7 mouse cellular contexts compared by ENCODE assay signal in the genomic region with DNA sequence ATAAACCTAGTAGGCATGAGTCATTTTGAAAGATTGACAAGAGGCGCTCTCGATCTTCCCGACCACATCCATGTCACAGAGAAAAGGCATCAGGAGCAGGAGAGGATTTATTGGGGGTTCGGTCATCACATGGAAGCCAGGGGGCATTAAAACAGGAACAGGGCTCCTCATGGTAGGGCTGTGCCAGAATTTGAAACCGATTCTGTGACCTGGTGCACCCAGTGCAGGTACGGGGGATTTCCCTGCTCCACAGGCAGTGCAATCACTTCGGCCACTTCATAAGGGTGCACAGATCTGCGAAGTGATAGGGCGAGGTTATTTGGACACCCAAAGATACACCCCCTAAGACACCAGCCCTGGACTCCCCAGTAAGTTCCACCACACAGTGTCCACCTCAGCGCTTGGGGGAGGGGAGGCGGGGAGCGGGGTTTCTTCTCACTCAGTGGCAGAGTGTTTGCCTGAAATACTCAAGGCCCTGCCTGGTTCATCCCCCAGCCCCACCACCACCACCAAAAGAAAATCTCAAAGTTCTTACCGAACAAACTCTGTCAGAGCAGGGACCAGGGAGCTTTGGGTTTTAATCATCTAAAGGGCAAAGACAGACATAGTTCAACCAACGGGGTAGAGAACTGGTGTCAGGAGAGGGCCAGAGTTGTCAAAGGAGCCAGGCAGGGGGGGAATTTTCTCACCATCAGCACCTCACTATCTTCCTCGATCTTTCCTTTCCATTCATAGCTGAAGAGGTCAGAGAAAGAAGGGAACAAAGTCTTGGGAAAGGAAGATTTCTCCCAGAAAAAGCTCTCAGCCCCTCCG. TPM values are rescaled to one million over a fixed set of nuclear protein-coding genes. Genes with fewer than 3 reads are reported as not detected.
A peak's percentile ranks its signal among the peaks of the same experiment; 100 is the strongest.
DNase-seq lines count a peak whose midpoint lies in the region; ATAC-seq and TF ChIP-seq lines count a peak whose summit lies in the region.

No protein-coding gene starts in this region.

- H3K4me1 ChIP-seq in lung, embryonic 16.5 days (replicated peaks; ENCODE audit: control insufficient read depth, insufficient read depth, low read length): peaks cover 29% of the 10 kb centered on the region
- peaks cover 19% of the 10 kb centered on the region for H3K4me1 ChIP-seq in forebrain, embryonic 11.5 days (replicated peaks; ENCODE audit: control insufficient read depth, insufficient read depth, low read length)
- H3K4me1 ChIP-seq in olfactory bulb, adult 2 months (ENCODE audit: control insufficient read depth, insufficient read depth, low read length): peaks cover 29% of the 10 kb centered on the region

- H3K4me2 ChIP-seq in lung, embryonic 16.5 days (ENCODE audit: low read depth, low read length): peak overlapping the region; percentile 74
- H3K4me2 ChIP-seq in forebrain, embryonic 11.5 days (ENCODE audit: low read depth, low read length, severe bottlenecking): peak overlapping the region; percentile 94

- no peaks in the 10 kb centered on the region for H3K9me3 ChIP-seq in lung, embryonic 16.5 days (ENCODE audit: control insufficient read depth, low read length)
- H3K9me3 ChIP-seq in forebrain, embryonic 11.5 days (ENCODE audit: control insufficient read depth, low read length): no peaks in the 10 kb centered on the region

- H3K27ac ChIP-seq in lung, embryonic 16.5 days (ENCODE audit: low read length): no peak overlapping the region
- H3K27ac ChIP-seq in forebrain, embryonic 11.5 days (ENCODE audit: low read depth, low read length): no peak overlapping the region
- no peak overlapping the region for H3K27ac ChIP-seq in olfactory bulb, adult 2 months (ENCODE audit: insufficient read depth, low read depth, low read length)

- no peak for TF ChIP-seq POLR2A in olfactory bulb, adult 2 months (IDR thresholded peaks at IDR 0.05; ENCODE audit: insufficient read depth, low read depth, low read length)

- no peak for ATAC-seq in lung, embryonic 16.5 days (ENCODE audit: low read depth)
- no peak for ATAC-seq in forebrain, embryonic 11.5 days (replicated peaks; ENCODE audit: low FRiP score)

- WGBS in lung, embryonic 16.5 days: 33% methylated on average over 16 of the region's 16 CpGs
- WGBS in forebrain, embryonic 11.5 days: 63% methylated on average over 16 of the region's 16 CpGs
- WGBS in olfactory bulb, adult 2 months: 61% methylated on average over 16 of the region's 16 CpGs

- H3K4me3 ChIP-seq in lung, embryonic 16.5 days (ENCODE audit: low read length): peak overlapping the region; percentile 75
- peak overlapping the region; percentile 62 for H3K4me3 ChIP-seq in forebrain, embryonic 11.5 days (ENCODE audit: low read depth, low read length)
- H3K4me3 ChIP-seq in olfactory bulb, adult 2 months (ENCODE audit: insufficient read depth, low read depth, low read length): peak overlapping the region; percentile 93

- no peak for TF ChIP-seq CTCF in olfactory bulb, adult 2 months (IDR thresholded peaks at IDR 0.05; ENCODE audit: insufficient read depth, low read depth, low read length)

- DNase-seq in lung, postnatal 25 days (ENCODE audit: low spot score): no peak
- no peak for DNase-seq in forebrain, embryonic 11.5 days (ENCODE audit: low spot score)
- peak; percentile 6 for DNase-seq in kidney, postnatal 10 days
- DNase-seq in urinary bladder, postnatal 25 days (ENCODE audit: low spot score): no peak
- DNase-seq in thymus, postnatal 14 days: no peak

- H3K9ac ChIP-seq in lung, embryonic 16.5 days (ENCODE audit: low read length): peak overlapping the region; percentile 79
- H3K9ac ChIP-seq in forebrain, embryonic 11.5 days (ENCODE audit: low read length): peak overlapping the region; percentile 77

- H3K27me3 ChIP-seq in lung, embryonic 16.5 days (ENCODE audit: control insufficient read depth, insufficient read depth, low read depth, low read length): no peaks in the 10 kb centered on the region
- no peaks in the 10 kb centered on the region for H3K27me3 ChIP-seq in forebrain, embryonic 11.5 days (ENCODE audit: control insufficient read depth, insufficient read depth, low read length)

- peaks cover 3% of the 10 kb centered on the region for H3K36me3 ChIP-seq in lung, embryonic 16.5 days (ENCODE audit: control insufficient read depth, insufficient read depth, low read length)
- no peaks in the 10 kb centered on the region; the same call in 1 of the 2 replicates for H3K36me3 ChIP-seq in forebrain, embryonic 11.5 days (ENCODE audit: control insufficient read depth, insufficient read depth, low read length)

RNA-seq across cellular contexts. Expression of a gene that starts 1.3 kb away (rescaled TPM):
- polyA plus RNA-seq in lung, embryonic 16.5 days (2015; fragmentation: Nextera tagmentation; extraction: Ambion mirVana): 194 and 199 TPM in 2 replicates
- polyA plus RNA-seq in forebrain, embryonic 11.5 days (2014; fragmentation: Nextera tagmentation; extraction: Ambion mirVana): 141 and 154 TPM in 2 replicates
- polyA plus RNA-seq in olfactory bulb, adult 2 months (2012; ENCODE audit: insufficient read depth, insufficient read length, low replicate concordance, missing spikeins): not detected in 2 replicates

RNA-seq across cellular contexts. Expression of a gene that starts 3.0 kb away (rescaled TPM):
- polyA plus RNA-seq in lung, embryonic 16.5 days (2015; fragmentation: Nextera tagmentation; extraction: Ambion mirVana): 0.90 and 1.9 TPM in 2 replicates
- 3.2 and 4.2 TPM in 2 replicates for polyA plus RNA-seq in forebrain, embryonic 11.5 days (2014; fragmentation: Nextera tagmentation; extraction: Ambion mirVana)
- 50.4 and 503 TPM in 2 replicates for polyA plus RNA-seq in olfactory bulb, adult 2 months (2012; ENCODE audit: insufficient read depth, insufficient read length, low replicate concordance, missing spikeins)

RNA-seq across cellular contexts. Expression of a gene that starts 5.2 kb away (rescaled TPM):
- polyA plus RNA-seq in lung, embryonic 16.5 days (2015; fragmentation: Nextera tagmentation; extraction: Ambion mirVana): 9.7 and 10.0 TPM in 2 replicates
- polyA plus RNA-seq in forebrain, embryonic 11.5 days (2014; fragmentation: Nextera tagmentation; extraction: Ambion mirVana): 4.5 and 4.9 TPM in 2 replicates
- polyA plus RNA-seq in olfactory bulb, adult 2 months (2012; ENCODE audit: insufficient read depth, insufficient read length, low replicate concordance, missing spikeins): not detected in 2 replicates

RNA-seq across cellular contexts. Expression of a gene that starts 21.2 kb away (rescaled TPM):
- polyA plus RNA-seq in lung, embryonic 16.5 days (2015; fragmentation: Nextera tagmentation; extraction: Ambion mirVana): 9.0 and 12.9 TPM in 2 replicates
- 11.1 and 11.3 TPM in 2 replicates for polyA plus RNA-seq in forebrain, embryonic 11.5 days (2014; fragmentation: Nextera tagmentation; extraction: Ambion mirVana)
- polyA plus RNA-seq in olfactory bulb, adult 2 months (2012; ENCODE audit: insufficient read depth, insufficient read length, low replicate concordance, missing spikeins): not detected in 2 replicates

RNA-seq across cellular contexts. Expression of a gene that starts 34.9 kb away (rescaled TPM):
- polyA plus RNA-seq in lung, embryonic 16.5 days (2015; fragmentation: Nextera tagmentation; extraction: Ambion mirVana): 16.5 and 17.1 TPM in 2 replicates
- 13.7 and 13.9 TPM in 2 replicates for polyA plus RNA-seq in forebrain, embryonic 11.5 days (2014; fragmentation: Nextera tagmentation; extraction: Ambion mirVana)
- polyA plus RNA-seq in olfactory bulb, adult 2 months (2012; ENCODE audit: insufficient read depth, insufficient read length, low replicate concordance, missing spikeins): 109 TPM in 1 of 2 replicates, not detected in the other

Comparison
In these comparisons a context has a peak if more than half of its experiments do, and no peak if none do; other contexts are left out.
1. RNA of a gene that starts 1.3 kb away (polyA plus RNA-seq): 194 to 199 TPM in lung, embryonic 16.5 days and 141 to 154 TPM in forebrain, embryonic 11.5 days; not detected in olfactory bulb, adult 2 months; every median in the first group is over 100 times any median in the second.
2. Peak in every context shown above with its lines, with median percentiles within 50 percentile points of each other: H3K4me3 ChIP-seq.